In the genomic region with DNA sequence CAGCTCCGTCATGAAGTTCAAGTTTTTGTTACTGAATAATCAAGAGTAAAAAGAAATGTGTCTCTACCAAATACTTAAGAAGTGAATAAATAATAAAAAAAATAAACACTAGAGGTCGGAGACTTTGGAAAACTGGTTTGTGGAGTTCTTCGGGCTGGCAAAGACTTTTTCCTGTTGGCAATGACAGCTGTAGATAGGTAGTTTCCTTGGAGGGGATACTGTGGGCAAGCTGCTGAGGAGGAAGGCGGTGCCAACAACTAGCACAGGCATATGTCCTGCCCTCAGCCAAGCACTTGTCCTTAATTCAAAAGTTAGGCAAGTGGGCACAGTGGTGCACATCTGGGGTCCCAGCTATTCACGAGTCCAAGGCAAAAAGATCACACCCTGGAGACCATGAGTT, we compare ENCODE assay signal across 11 mouse cellular contexts. TPM values are rescaled to one million over a fixed set of nuclear protein-coding genes. Genes with fewer than 3 reads are reported as not detected.
DNase-seq lines count a peak whose midpoint lies in the region; ATAC-seq lines count a peak whose summit lies in the region.
"Had no signal": no experiment of that assay in that cellular context is flagged by ENCODE, and none has a peak within 500 bp of the region (broad histone marks: within the 10 kb centered on the region; RNA-seq: fewer than 3 reads in every experiment).

No protein-coding gene starts in this region.

- H3K4me1 ChIP-seq in forebrain, embryonic 13.5 days: peaks cover 37% of the 10 kb centered on the region
- peaks cover 30% of the 10 kb centered on the region for H3K4me1 ChIP-seq in forebrain, embryonic 15.5 days
- peaks cover 10% of the 10 kb centered on the region for H3K4me1 ChIP-seq in kidney, embryonic 16.5 days (ENCODE audit: insufficient read depth, low read length)
- peaks cover 17% of the 10 kb centered on the region for H3K4me1 ChIP-seq in intestine, embryonic 16.5 days (ENCODE audit: control insufficient read depth, insufficient read depth, low read length)

- no peak for ATAC-seq in forebrain, embryonic 13.5 days
- ATAC-seq in forebrain, embryonic 15.5 days (replicated peaks): no peak
- no peak for ATAC-seq in kidney, embryonic 16.5 days (ENCODE audit: low FRiP score, low TSS enrichment)
- ATAC-seq in intestine, embryonic 16.5 days: no peak

- no peaks in the 10 kb centered on the region for H3K36me3 ChIP-seq in forebrain, embryonic 13.5 days (ENCODE audit: poor library complexity, severe bottlenecking)
- H3K36me3 ChIP-seq in forebrain, embryonic 15.5 days: no peaks in the 10 kb centered on the region
- no peaks in the 10 kb centered on the region for H3K36me3 ChIP-seq in kidney, embryonic 16.5 days (ENCODE audit: insufficient read depth, low read length)
- no peaks in the 10 kb centered on the region for H3K36me3 ChIP-seq in intestine, embryonic 16.5 days (ENCODE audit: control insufficient read depth, insufficient read depth, low read length)
- H3K36me3 ChIP-seq: limb, embryonic 12.5 days had no signal

- no peak for DNase-seq in kidney, adult 18-20 months
- peak; percentile 56 to 58 for DNase-seq in lung, postnatal 4 days
- no peak for DNase-seq in frontal cortex, postnatal 36 days (ENCODE audit: low spot score in 2 of 2)
- no peak for DNase-seq in embryo, embryonic 9.5 days (ENCODE audit: extremely low spot score)
- DNase-seq: cerebellum, postnatal 36 days had no signal

- H3K9me3 ChIP-seq in forebrain, embryonic 13.5 days (replicated peaks): no peaks in the 10 kb centered on the region
- no peaks in the 10 kb centered on the region for H3K9me3 ChIP-seq in forebrain, embryonic 15.5 days
- H3K9me3 ChIP-seq in kidney, embryonic 16.5 days (ENCODE audit: low read length): no peaks in the 10 kb centered on the region
- H3K9me3 ChIP-seq in intestine, embryonic 16.5 days (ENCODE audit: control insufficient read depth, low read length): no peaks in the 10 kb centered on the region
- H3K9me3 ChIP-seq: limb, embryonic 12.5 days had no signal

- no peak overlapping the region for H3K27ac ChIP-seq in forebrain, embryonic 13.5 days
- H3K27ac ChIP-seq in forebrain, embryonic 15.5 days (replicated peaks): no peak overlapping the region
- no peak overlapping the region for H3K27ac ChIP-seq in kidney, embryonic 16.5 days (ENCODE audit: low read length)
- no peak overlapping the region for H3K27ac ChIP-seq in intestine, embryonic 16.5 days (ENCODE audit: low read length)
- H3K27ac ChIP-seq: limb, embryonic 12.5 days had no signal

- H3K27me3 ChIP-seq in forebrain, embryonic 13.5 days: no peaks in the 10 kb centered on the region
- H3K27me3 ChIP-seq in forebrain, embryonic 15.5 days: no peaks in the 10 kb centered on the region
- peaks cover 6% of the 10 kb centered on the region for H3K27me3 ChIP-seq in kidney, embryonic 16.5 days (ENCODE audit: insufficient read depth, low read length)
- no peaks in the 10 kb centered on the region for H3K27me3 ChIP-seq in intestine, embryonic 16.5 days (replicated peaks; ENCODE audit: control insufficient read depth, insufficient read depth, low read length)

- H3K4me2 ChIP-seq in forebrain, embryonic 13.5 days: peak overlapping the region; percentile 86; the same call in 1 of the 2 replicates
- no peak overlapping the region for H3K4me2 ChIP-seq in forebrain, embryonic 15.5 days (replicated peaks)
- H3K4me2 ChIP-seq in kidney, embryonic 16.5 days (replicated peaks; ENCODE audit: low read depth, low read length): peak overlapping the region; percentile 94; the same call in 1 of the 2 replicates
- H3K4me2 ChIP-seq in intestine, embryonic 16.5 days (ENCODE audit: low read depth, low read length): peak overlapping the region; percentile 91; the same call in 1 of the 2 replicates

- WGBS in forebrain, embryonic 13.5 days: 86% methylated on average over 5 of the region's 5 CpGs
- 82% methylated on average over 5 of the region's 5 CpGs for WGBS in forebrain, embryonic 15.5 days
- 73% methylated on average over 5 of the region's 5 CpGs for WGBS in kidney, embryonic 16.5 days
- WGBS in intestine, embryonic 16.5 days: 70% methylated on average over 5 of the region's 5 CpGs

- H3K4me3 ChIP-seq in forebrain, embryonic 13.5 days: no peak overlapping the region
- no peak overlapping the region for H3K4me3 ChIP-seq in forebrain, embryonic 15.5 days
- no peak overlapping the region for H3K4me3 ChIP-seq in kidney, embryonic 16.5 days (ENCODE audit: low read length)
- H3K4me3 ChIP-seq in intestine, embryonic 16.5 days (ENCODE audit: low read length): no peak overlapping the region

- H3K9ac ChIP-seq in forebrain, embryonic 13.5 days: no peak overlapping the region
- H3K9ac ChIP-seq in forebrain, embryonic 15.5 days (replicated peaks): no peak overlapping the region
- H3K9ac ChIP-seq in kidney, embryonic 16.5 days (replicated peaks; ENCODE audit: low read length): no peak overlapping the region
- no peak overlapping the region for H3K9ac ChIP-seq in intestine, embryonic 16.5 days (ENCODE audit: low read depth, low read length)

RNA-seq across cellular contexts. Expression of gene Acss1, which starts 0.7 kb away (rescaled TPM):
- polyA plus RNA-seq in forebrain, embryonic 13.5 days (2015; fragmentation: Nextera tagmentation; extraction: Ambion mirVana): 32.9 and 34.1 TPM in 2 replicates
- polyA plus RNA-seq in forebrain, embryonic 15.5 days (2015; fragmentation: Nextera tagmentation; extraction: Ambion mirVana): 25.9 and 26.3 TPM in 2 replicates
- 14.5 and 15.7 TPM in 2 replicates for polyA plus RNA-seq in kidney, embryonic 16.5 days (2015; fragmentation: Nextera tagmentation; extraction: Ambion mirVana)
- polyA plus RNA-seq in intestine, embryonic 16.5 days (2015; fragmentation: Nextera tagmentation; extraction: Ambion mirVana): 35.3 and 37.7 TPM in 2 replicates

RNA-seq across cellular contexts. Expression of gene Vsx1, which starts 20.2 kb away (rescaled TPM):
- polyA plus RNA-seq in forebrain, embryonic 13.5 days (2015; fragmentation: Nextera tagmentation; extraction: Ambion mirVana): 0.10 and 0.12 TPM in 2 replicates
- polyA plus RNA-seq in forebrain, embryonic 15.5 days (2015; fragmentation: Nextera tagmentation; extraction: Ambion mirVana): not detected in 2 replicates
- not detected in 2 replicates for polyA plus RNA-seq in kidney, embryonic 16.5 days (2015; fragmentation: Nextera tagmentation; extraction: Ambion mirVana)
- not detected in 2 replicates for polyA plus RNA-seq in intestine, embryonic 16.5 days (2015; fragmentation: Nextera tagmentation; extraction: Ambion mirVana)
- polyA plus RNA-seq: limb, embryonic 12.5 days; Patski had no signal

Comparison
In these comparisons a context has a peak if more than half of its experiments do, and no peak if none do; other contexts are left out.
1. DNase-seq: peak in lung, postnatal 4 days (2 of 2); none in kidney, adult 18-20 months (single experiment), frontal cortex, postnatal 36 days (0 of 2) and embryo, embryonic 9.5 days (single experiment).